Mouse (Mus musculus): Measurements from ENCODE around the gene Bphl. TPM values are rescaled to one million over a fixed set of nuclear protein-coding genes. Genes with fewer than 3 reads are reported as not detected.

Bphl gene
- polyA plus RNA-seq (2015; fragmentation: Nextera tagmentation; extraction: Ambion mirVana) = 42.3 and 46.5 TPM in 2 replicates

GRCm38 (mm10) chr13:34037172-34038055 lies at the start of gene Bphl:
Gene Bphl, plus strand, starts transcription at chr13:34037597.
- WGBS = 1% methylated on average over 37 of the region's 37 CpGs

GRCm38 (mm10) chr13:33989625-33990024 lies 47.8 kb upstream of the Bphl start:
- Histone ChIP-seq H3K4me2 (replicated peaks) (no peak overlapping the region), H3K4me1 (no peaks in the 10 kb centered on the region), H3K4me3 (no peak overlapping the region), H3K9me3 (no peaks in the 10 kb centered on the region), H3K27me3 (no peaks in the 10 kb centered on the region), H3K36me3 (peaks cover 11% of the 10 kb centered on the region; the same call in 1 of the 2 replicates), H3K9ac (no peak overlapping the region), H3K27ac (no peak overlapping the region)
- no peak for ATAC-seq (ENCODE audit: low FRiP score, low read depth)
- WGBS = 83% methylated on average over 5 of the region's 5 CpGs

More at GRCm38 (mm10) chr13:34037172-34038055, at the start of gene Bphl:
- Histone ChIP-seq H3K27me3 (no peaks in the 10 kb centered on the region), H3K4me1 (peaks cover 16% of the 10 kb centered on the region), H3K36me3 (peaks cover 26% of the 10 kb centered on the region), H3K27ac (peak within 1 kb of the TSS; percentile 76), H3K4me3 (peak within 1 kb of the TSS; percentile 73), H3K4me2 (replicated peaks) (peak within 1 kb of the TSS; percentile 79), H3K9ac (peak within 1 kb of the TSS; percentile 90), H3K9me3 (0 out of 2 replicates have a peak, but pooled peaks cover 5% of the 10 kb centered on the region)
- ATAC-seq (ENCODE audit: low FRiP score, low read depth) = peak; percentile 93

GRCm38 (mm10) chr13:33995197-33995596 lies 42.2 kb upstream of the Bphl start:
- WGBS = 15% methylated on average over 1 of the region's 1 CpGs
- ATAC-seq (ENCODE audit: low FRiP score, low read depth) = peak; percentile 28; the same call in 1 of the 2 replicates
- Histone ChIP-seq H3K4me2 (replicated peaks) (no peak overlapping the region), H3K9me3 (no peaks in the 10 kb centered on the region), H3K27me3 (no peaks in the 10 kb centered on the region), H3K27ac (no peak overlapping the region), H3K4me3 (no peak overlapping the region), H3K9ac (no peak overlapping the region), H3K4me1 (no peaks in the 10 kb centered on the region), H3K36me3 (no peaks in the 10 kb centered on the region)

- no peaks in the 10 kb centered on the region for H3K9me3 ChIP-seq
- H3K27ac ChIP-seq = peak within 1 kb of the TSS; percentile 88
- H3K4me1 ChIP-seq = peaks cover 18% of the 10 kb centered on the region
- H3K4me3 ChIP-seq = peak within 1 kb of the TSS; percentile 89
- H3K4me2 ChIP-seq (replicated peaks) = peak within 1 kb of the TSS; percentile 84
- under 1% methylated on average over 92 of the region's 92 CpGs for WGBS
- no peaks in the 10 kb centered on the region for H3K36me3 ChIP-seq
- no peaks in the 10 kb centered on the region for H3K27me3 ChIP-seq
- H3K9ac ChIP-seq = peak within 1 kb of the TSS; percentile 92
- ATAC-seq (ENCODE audit: low FRiP score, low read depth) = peak; percentile 98
Measured at GRCm38 (mm10) chr13:34002058-34003006, 35.1 kb upstream of the Bphl start, which contains the start of the genes Ripk1 and Serpinb6a. Gene Ripk1, plus strand, starts transcription at chr13:34002363. Gene Serpinb6a, minus strand, starts transcription at chr13:34002794.

GRCm38 (mm10) chr13:34003058-34003457 lies 34.3 kb upstream of the Bphl start:
- no peak for ATAC-seq (ENCODE audit: low FRiP score, low read depth)
- no peak overlapping the region for H3K27ac ChIP-seq
- no peaks in the 10 kb centered on the region for H3K36me3 ChIP-seq
- 9% methylated on average over 5 of the region's 5 CpGs for WGBS
- H3K9me3 ChIP-seq = no peaks in the 10 kb centered on the region
- peak overlapping the region; percentile 84 for H3K4me2 ChIP-seq (replicated peaks)
- H3K4me3 ChIP-seq = peak overlapping the region; percentile 89
- peaks cover 18% of the 10 kb centered on the region for H3K4me1 ChIP-seq
- H3K9ac ChIP-seq = peak overlapping the region; percentile 92
- H3K27me3 ChIP-seq = no peaks in the 10 kb centered on the region

GRCm38 (mm10) chr13:34007234-34007633 lies 30.2 kb upstream of the Bphl start:
- no peaks in the 10 kb centered on the region for H3K27me3 ChIP-seq
- H3K4me2 ChIP-seq (replicated peaks) = no peak overlapping the region
- H3K36me3 ChIP-seq = peaks cover 15% of the 10 kb centered on the region
- peaks cover 5% of the 10 kb centered on the region for H3K4me1 ChIP-seq
- ATAC-seq (ENCODE audit: low FRiP score, low read depth) = no peak
- no peaks in the 10 kb centered on the region for H3K9me3 ChIP-seq
- H3K9ac ChIP-seq = no peak overlapping the region
- 59% methylated on average over 2 of the region's 2 CpGs for WGBS
- no peak overlapping the region for H3K4me3 ChIP-seq
- H3K27ac ChIP-seq = no peak overlapping the region

GRCm38 (mm10) chr13:34016927-34017569 lies 20.3 kb upstream of the Bphl start:
- no peak overlapping the region for H3K4me2 ChIP-seq (replicated peaks)
- no peak for ATAC-seq (ENCODE audit: low FRiP score, low read depth)
- H3K9me3 ChIP-seq = peaks cover 4% of the 10 kb centered on the region; the same call in 1 of the 2 replicates
- no peaks in the 10 kb centered on the region for H3K4me1 ChIP-seq
- H3K9ac ChIP-seq = no peak overlapping the region
- H3K27me3 ChIP-seq = no peaks in the 10 kb centered on the region
- H3K36me3 ChIP-seq = peaks cover 76% of the 10 kb centered on the region
- no peak overlapping the region for H3K27ac ChIP-seq
- no peak overlapping the region for H3K4me3 ChIP-seq
- WGBS = 94% methylated on average over 9 of the region's 9 CpGs

- H3K36me3 ChIP-seq = peaks cover 77% of the 10 kb centered on the region
- 72% methylated on average over 1 of the region's 1 CpGs for WGBS
Measured at GRCm38 (mm10) chr13:34018521-34018920, 18.9 kb upstream of the Bphl start.

GRCm38 (mm10) chr13:34021998-34022397 lies 15.4 kb upstream of the Bphl start:
- Histone ChIP-seq H3K4me1 (no peaks in the 10 kb centered on the region), H3K9ac (no peak overlapping the region), H3K9me3 (peaks cover 4% of the 10 kb centered on the region; the same call in 1 of the 2 replicates), H3K4me2 (replicated peaks) (no peak overlapping the region), H3K36me3 (peaks cover 50% of the 10 kb centered on the region), H3K27ac (no peak overlapping the region), H3K4me3 (no peak overlapping the region), H3K27me3 (no peaks in the 10 kb centered on the region)
- ATAC-seq (ENCODE audit: low FRiP score, low read depth) = no peak
- WGBS = 79% methylated on average over 2 of the region's 2 CpGs

More at GRCm38 (mm10) chr13:34018521-34018920, 18.9 kb upstream of the Bphl start:
- no peak for ATAC-seq (ENCODE audit: low FRiP score, low read depth)
- Histone ChIP-seq H3K4me2 (replicated peaks) (no peak overlapping the region), H3K9ac (no peak overlapping the region), H3K27me3 (no peaks in the 10 kb centered on the region), H3K4me3 (no peak overlapping the region), H3K27ac (no peak overlapping the region), H3K4me1 (no peaks in the 10 kb centered on the region), H3K9me3 (peaks cover 4% of the 10 kb centered on the region; the same call in 1 of the 2 replicates)

- H3K9me3 ChIP-seq = no peaks in the 10 kb centered on the region
- no peak for ATAC-seq (ENCODE audit: low FRiP score, low read depth)
- WGBS = 84% methylated on average over 2 of the region's 2 CpGs
- H3K4me3 ChIP-seq = no peak overlapping the region
- H3K27ac ChIP-seq = no peak overlapping the region
- H3K9ac ChIP-seq = no peak overlapping the region
- peaks cover 61% of the 10 kb centered on the region for H3K36me3 ChIP-seq
- H3K4me1 ChIP-seq = peaks cover under 1% of the 10 kb centered on the region
- H3K4me2 ChIP-seq (replicated peaks) = no peak overlapping the region
- no peaks in the 10 kb centered on the region for H3K27me3 ChIP-seq
Measured at GRCm38 (mm10) chr13:34032041-34032440, 5.4 kb upstream of the Bphl start.

GRCm38 (mm10) chr13:34035424-34035823 lies 2.0 kb upstream of the Bphl start:
- Histone ChIP-seq H3K36me3 (peaks cover 37% of the 10 kb centered on the region), H3K4me1 (peaks cover 16% of the 10 kb centered on the region), H3K4me2 (replicated peaks) (no peak overlapping the region), H3K9me3 (0 out of 2 replicates have a peak, but pooled peaks cover 5% of the 10 kb centered on the region), H3K9ac (no peak overlapping the region), H3K4me3 (no peak overlapping the region), H3K27ac (no peak overlapping the region), H3K27me3 (no peaks in the 10 kb centered on the region)
- no peak for ATAC-seq (ENCODE audit: low FRiP score, low read depth)
- WGBS = 90% methylated on average over 3 of the region's 3 CpGs
